Mouse (Mus musculus): ENCODE data around the gene Efcab1.
"Not testable (repeated sequence)": the region's sequence is repeated elsewhere in the genome, so short reads cannot be mapped to it uniquely, and the experiment has no call there.

Efcab1 gene

GRCm38 (mm10) chr16:14906393-14907100, at the start of gene Efcab1:
TSS of gene Efcab1 (plus strand) at chr16:14906606.
- in situ Hi-C loops (cut with MboI, MseI) = no loop called here

GRCm38 (mm10) chr16:14859443-14859842, 47.0 kb upstream of the Efcab1 start:
- in situ Hi-C loops (cut with MboI, MseI) = no loop called here

GRCm38 (mm10) chr16:14884916-14885315, 21.5 kb upstream of the Efcab1 start:
- in situ Hi-C loops (cut with MboI, MseI) = loop anchor here (10.0 to 25.0 kb wide), 2 partner anchors 623 to 1540 kb away; no protein-coding TSS in a partner anchor

DNA sequence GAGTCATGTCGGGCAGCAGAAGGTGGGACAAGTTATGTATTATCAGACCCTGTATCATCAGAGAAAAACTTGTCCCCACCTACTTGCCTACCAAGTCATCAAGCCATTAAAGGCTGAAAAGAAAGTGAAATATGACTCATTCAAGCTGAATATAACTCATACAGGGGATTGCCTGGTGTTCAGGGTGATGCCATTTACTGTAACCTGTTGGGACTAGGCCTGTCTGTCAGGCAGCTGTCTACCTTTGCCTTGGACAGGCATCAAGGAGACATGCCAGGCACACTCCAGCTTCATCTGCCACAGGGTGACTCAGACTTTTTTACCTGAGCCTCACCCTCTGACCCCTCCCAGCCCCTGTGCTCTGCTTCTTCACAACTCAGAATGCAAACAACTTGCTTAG, 21.0 kb upstream of the Efcab1 start:
- in situ Hi-C loops (cut with MboI, MseI) = loop anchor here (10.0 to 25.0 kb wide), 2 partner anchors 623 to 1541 kb away; no protein-coding TSS in a partner anchor

- in situ Hi-C loops (cut with MboI, MseI) = loop anchor here in 1 of 2 experiments (25.0 kb wide), 1 partner anchor 630 kb away; no protein-coding TSS in a partner anchor
Measured at GRCm38 (mm10) chr16:14892492-14892891, 13.9 kb upstream of the Efcab1 start.

- in situ Hi-C loops (cut with MboI, MseI) = loop anchor here in 1 of 2 experiments (25.0 kb wide), 1 partner anchor 632 kb away; no protein-coding TSS in a partner anchor
Measured at GRCm38 (mm10) chr16:14893864-14894263, 12.5 kb upstream of the Efcab1 start.

- in situ Hi-C loops (cut with MboI, MseI) = loop anchor here in 1 of 2 experiments (5.0 to 25.0 kb wide), 2 partner anchors 632 to 1473 kb away; no protein-coding TSS in a partner anchor
Measured at GRCm38 (mm10) chr16:14894713-14895112, 11.7 kb upstream of the Efcab1 start.

DNA sequence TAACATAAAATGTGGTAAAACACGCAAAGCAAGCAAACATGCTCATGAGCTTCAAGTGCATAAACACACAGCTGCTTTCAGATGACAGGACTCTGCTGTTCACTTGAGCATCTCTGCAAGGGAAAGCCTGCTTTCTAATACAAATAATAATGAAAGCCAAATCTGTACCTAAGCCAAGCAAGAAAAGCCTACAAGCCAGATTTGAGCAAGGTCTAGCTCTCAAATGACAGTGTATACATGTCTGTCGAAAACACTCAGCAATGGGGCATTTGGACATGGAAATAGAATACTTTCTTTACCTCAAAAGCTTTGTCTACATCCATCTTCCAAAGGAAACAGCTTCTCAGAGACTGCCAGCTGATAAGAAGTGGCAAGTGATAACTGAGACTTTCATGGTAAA, 10.9 kb upstream of the Efcab1 start:
- in situ Hi-C loops (cut with MboI, MseI) = loop anchor here in 1 of 2 experiments (5.0 to 25.0 kb wide), 2 partner anchors 633 to 1472 kb away; no protein-coding TSS in a partner anchor

DNA sequence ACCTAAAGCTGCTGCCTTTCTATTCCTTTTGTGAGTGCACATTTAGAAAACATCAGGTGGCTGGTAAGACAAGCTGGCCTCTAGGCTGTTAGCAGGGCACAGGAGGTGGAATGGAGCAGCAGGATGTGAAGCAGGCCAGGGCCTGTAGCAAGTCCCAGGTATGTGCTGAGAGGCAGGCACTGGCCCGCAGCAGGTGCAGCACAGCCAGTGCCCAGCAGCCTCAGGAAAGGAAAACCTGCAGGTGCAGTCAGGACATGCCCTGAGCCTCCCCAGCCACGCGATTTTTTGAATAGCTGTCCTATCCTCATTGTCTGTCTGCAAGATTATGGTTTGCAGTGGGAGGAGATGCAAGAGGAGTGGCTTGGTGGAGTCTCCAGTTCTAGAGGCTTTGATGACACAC, 24.3 kb downstream of the Efcab1 start:
- in situ Hi-C loops (cut with MboI, MseI) = loop anchor here in 1 of 2 experiments (10.0 kb wide), 1 partner anchor 916 kb away; no protein-coding TSS in a partner anchor

GRCm38 (mm10) chr16:14936478-14937166, 30.2 kb downstream of the Efcab1 start:
- in situ Hi-C loops (cut with MboI, MseI) = loop anchor here in 1 of 2 experiments (10.0 kb wide), 1 partner anchor 922 kb away; no protein-coding TSS in a partner anchor

DNA sequence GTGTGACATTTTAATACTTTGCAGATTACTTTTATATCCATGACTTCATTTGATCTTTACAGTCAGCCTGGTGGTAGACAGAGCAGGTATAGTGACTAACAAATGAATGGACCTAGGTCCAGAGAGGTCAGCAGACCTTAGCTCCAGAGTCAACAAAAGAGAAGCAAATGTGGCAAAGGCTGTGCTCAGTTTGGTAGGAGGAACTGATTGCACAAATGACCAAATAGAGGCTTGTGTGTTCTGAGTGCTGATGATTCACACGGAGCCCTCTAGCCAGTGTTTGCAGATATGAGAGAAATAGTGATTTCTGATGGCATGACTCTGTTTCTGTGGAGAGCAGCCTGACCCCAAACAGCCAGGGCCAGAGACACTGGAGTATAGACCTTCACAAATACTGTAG, 33.1 kb downstream of the Efcab1 start:
- in situ Hi-C loops (cut with MboI, MseI) = loop anchor here in 1 of 2 experiments (10.0 kb wide), 1 partner anchor 925 kb away; no protein-coding TSS in a partner anchor

GRCm38 (mm10) chr16:14939994-14940715, 33.7 kb downstream of the Efcab1 start:
- in situ Hi-C loops (cut with MboI, MseI) = loop anchor here in 1 of 2 experiments (10.0 kb wide), 1 partner anchor 925 kb away; no protein-coding TSS in a partner anchor

- in situ Hi-C loops (cut with MboI, MseI) = no loop called here
Measured at GRCm38 (mm10) chr16:14940898-14941297, 34.5 kb downstream of the Efcab1 start.

DNA sequence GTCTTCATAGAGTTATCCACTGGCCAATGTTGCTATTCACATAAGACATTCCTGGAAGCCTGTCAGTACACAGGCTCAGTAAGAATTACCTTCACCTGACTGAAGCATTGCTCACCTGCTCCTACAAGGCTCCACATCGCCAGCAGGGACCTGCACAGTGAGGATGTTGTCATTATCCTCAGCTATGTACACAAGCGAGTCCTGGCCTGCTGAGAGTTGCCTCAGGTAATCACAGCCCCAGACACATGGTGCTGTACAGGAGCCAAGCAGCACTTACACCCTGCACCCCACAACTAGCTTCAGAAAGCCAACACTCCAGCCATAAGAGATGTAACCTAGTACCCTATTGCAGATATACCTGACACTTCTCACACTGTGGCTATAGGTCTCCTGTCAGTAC, 37.1 kb downstream of the Efcab1 start:
- in situ Hi-C loops (cut with MboI, MseI) = no loop called here

DNA sequence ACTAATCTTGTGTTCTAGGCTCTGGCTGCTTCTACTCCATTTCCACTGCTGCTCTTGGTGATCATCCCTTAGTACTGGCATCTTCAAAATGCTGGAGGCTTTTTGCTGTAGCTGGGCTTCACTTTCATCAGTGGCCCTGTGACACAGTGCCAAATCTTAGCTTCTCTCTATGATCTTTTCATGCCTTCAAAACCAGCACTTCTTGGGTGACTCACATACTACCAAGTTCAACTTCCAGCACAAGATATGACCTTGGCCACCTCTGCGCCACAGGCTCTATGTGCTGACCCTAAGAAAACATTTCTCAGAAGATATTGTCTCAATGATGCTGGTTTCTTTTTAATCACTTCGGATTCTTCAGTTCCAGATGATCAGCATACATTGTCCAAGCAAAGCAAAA, 41.2 kb downstream of the Efcab1 start:
- in situ Hi-C loops (cut with MboI, MseI) = not testable (repeated sequence)

- in situ Hi-C loops (cut with MboI, MseI) = loop anchor here in 1 of 2 experiments (10.0 kb wide), 1 partner anchor 473 kb away; no protein-coding TSS in a partner anchor
Measured at GRCm38 (mm10) chr16:14951894-14952293, 45.5 kb downstream of the Efcab1 start.

DNA sequence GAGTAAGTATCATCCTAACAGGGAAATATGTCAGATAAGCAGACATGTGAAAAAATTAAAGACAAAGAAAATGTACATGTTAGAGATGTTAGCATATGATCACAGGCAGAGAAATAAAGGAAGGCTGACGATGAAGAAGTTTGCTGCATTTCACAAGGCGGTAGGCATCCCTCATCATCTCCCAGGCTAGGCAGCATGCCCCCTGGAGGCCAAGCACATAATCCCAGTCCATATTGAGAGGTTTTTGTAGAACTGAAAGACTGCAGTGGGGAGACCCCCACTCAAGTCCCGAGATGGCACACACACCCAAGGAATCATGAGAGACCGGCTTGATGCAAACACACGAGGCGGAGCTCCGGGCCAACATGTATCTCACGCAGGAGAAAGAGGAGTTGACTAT, 53.3 kb downstream of the Efcab1 start:
- in situ Hi-C loops (cut with MboI, MseI) = loop anchor here in 1 of 2 experiments (10.0 kb wide), 1 partner anchor 465 kb away; no protein-coding TSS in a partner anchor

DNA sequence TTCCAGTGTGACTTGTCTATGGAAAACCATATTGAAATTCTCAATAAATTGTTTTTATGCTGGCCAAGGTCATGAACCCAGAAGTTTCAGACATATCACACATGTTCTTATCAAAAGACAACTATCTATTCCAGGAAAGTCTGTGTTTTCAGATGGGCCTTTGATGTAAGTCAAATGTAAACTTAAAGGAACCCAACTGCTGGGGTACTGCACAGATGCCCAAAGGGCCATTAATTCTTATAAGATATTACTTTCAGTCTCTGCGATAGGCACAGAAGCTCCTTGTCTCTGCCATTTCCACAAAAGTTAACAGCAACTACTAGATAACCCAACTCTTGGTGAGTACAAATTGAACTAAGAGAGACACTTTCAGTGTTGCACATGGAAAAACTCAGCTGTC, 67.3 kb downstream of the Efcab1 start:
- in situ Hi-C loops (cut with MboI, MseI) = no loop called here

GRCm38 (mm10) chr16:14979228-14979627, 72.8 kb downstream of the Efcab1 start:
- in situ Hi-C loops (cut with MboI, MseI) = no loop called here

- in situ Hi-C loops (cut with MboI, MseI) = no loop called here
Measured at GRCm38 (mm10) chr16:14989614-14990268, 83.3 kb downstream of the Efcab1 start.

DNA sequence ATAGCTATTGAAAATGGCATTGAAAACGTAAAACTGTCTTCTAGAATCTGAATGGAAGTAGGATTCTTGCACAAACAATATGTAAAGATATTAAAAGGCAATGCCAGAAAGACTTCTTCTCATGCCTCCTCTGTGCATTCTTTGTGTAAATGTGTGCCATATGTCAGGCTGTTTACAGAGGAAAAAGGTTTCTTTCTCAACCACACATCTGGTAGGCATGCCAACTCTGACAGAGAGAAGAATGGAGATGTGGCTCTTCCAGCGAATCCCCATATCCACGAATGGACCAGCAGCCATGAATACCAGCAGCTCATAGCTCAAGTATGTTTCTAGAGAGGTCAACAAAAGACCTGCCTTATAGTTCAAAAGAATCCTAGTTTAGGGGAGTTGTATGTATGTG, 84.6 kb downstream of the Efcab1 start:
- in situ Hi-C loops (cut with MboI, MseI) = no loop called here
